Mouse (Mus musculus) T-helper 17 cell (primary cell): ENCODE results near the gene Vta1.

ENCODE experiments used
- in situ Hi-C, 2 experiments: fragments of 300-600 bp; cut with MboI, MseI; formaldehyde crosslinking; loops; 1 replicate in 1 of 2; 2 replicates in 1 of 2; pipeline ENCODE4 v1.15.1; 2025; ENCODE audit warnings: high pct_unique_total_duplicates in 2 of 2

Gene Vta1

GRCm38 (mm10) chr10:14705072-14706066, at the start of gene Vta1, which contains the start of gene Nmbr:
Gene Vta1, minus strand, starts transcription at chr10:14705560.
Gene Nmbr, plus strand, starts transcription at chr10:14705591.
- in situ Hi-C loops, result no loop called here

GRCm38 (mm10) chr10:14734285-14734684, 28.9 kb upstream of the Vta1 start:
- in situ Hi-C loops, result no loop called here

- in situ Hi-C loops, result no loop called here
Observed at GRCm38 (mm10) chr10:14725671-14726070, 20.3 kb upstream of the Vta1 start.

DNA sequence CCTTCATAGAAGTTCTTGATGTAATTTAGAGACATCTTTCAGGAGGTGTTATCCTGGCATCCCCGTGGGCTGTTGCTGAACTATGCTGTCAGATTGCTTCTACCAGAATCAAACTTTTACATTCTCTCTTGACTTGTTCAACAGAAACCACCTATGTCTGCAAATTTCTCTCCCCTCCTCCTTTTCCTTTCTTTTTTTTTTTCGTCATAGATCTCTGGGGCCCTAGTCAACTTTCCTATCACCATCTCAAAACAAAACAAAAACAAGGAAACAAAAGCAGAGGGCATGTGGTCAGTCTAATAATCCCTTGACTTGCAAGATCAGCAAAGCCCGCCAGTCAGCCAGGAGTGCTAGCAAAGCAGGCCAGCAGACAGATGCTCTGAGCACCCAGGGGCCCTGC, 12.8 kb upstream of the Vta1 start, which contains the start of gene Gje1:
TSS of gene Gje1 (minus strand) at position 101 of the 400 bp plus-strand sequence.
- in situ Hi-C loops, result no loop called here

DNA sequence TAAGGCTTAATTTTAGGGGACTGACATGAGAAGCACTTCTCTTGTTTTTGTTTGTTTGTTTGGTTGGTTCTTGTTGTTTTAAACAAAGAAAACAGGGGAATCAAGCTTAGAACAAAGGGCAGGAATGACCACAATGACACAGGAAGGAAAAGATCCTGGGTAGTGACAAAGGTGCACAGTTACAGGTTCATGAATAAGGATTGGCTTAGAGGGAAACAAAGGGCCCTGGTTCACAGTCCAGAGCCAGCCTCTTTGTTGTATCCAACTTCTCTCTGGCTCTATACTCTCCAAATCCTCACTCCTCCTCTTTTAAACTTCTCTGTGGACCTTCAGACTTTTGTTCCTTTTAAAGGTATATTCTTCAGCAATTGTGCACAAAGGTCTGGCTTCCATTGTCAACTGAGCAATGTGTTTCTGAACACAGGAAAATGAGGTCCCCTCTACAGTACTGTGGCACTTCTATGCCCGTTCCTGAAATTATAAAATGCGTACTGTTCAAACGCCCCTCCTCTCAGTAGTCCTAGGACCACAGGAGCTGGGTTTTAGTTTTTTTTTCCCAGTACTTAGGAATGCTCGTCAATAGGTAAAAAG, 1.4 kb downstream of the Vta1 start:
- in situ Hi-C loops, result loop anchor here in 1 of 2 experiments (5.0 kb wide), 1 partner anchor 262 kb away; no protein-coding TSS in a partner anchor

DNA sequence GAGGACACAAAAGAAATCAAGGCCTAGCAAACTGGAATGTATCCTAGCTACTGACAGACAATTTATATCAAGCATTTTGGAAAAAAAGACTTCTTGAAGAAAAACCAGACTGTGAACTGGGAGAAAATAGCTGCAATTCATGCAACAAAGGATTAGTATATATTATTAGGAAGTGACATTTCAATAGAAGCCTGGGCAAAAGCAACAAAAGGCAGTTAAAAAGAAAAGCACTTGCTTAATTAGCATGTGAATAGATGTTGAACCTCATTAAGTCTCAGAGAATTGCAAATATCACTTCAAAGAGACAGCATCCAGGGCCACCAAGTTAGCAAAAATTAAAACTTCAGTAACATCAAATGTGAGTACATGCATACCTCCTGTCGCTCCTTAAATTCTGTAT, 2.1 kb downstream of the Vta1 start:
- in situ Hi-C loops, result loop anchor here in 1 of 2 experiments (5.0 kb wide), 1 partner anchor 261 kb away; no protein-coding TSS in a partner anchor

DNA sequence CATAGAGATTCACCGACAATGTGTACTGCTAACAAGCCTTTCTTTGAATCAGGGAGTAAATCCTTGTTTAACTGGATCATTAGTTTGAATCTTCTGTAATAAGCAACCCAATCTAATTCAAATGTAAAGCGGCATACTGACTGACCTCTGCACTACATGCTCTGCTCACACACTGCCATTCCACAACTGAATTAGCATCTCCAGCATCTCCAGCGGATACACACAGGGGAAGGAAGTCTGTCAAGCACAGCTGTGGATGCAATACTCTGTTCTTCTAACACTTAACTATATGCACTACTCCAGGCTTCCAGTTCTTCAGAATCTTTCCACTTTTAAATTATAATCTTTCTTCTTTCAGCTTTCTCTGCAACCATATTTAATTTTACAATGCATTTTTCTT, 15.0 kb downstream of the Vta1 start:
- in situ Hi-C loops, result loop anchor here in 1 of 2 experiments (25.0 kb wide), 1 partner anchor 1128 kb away; the partner anchor contains the start of genes Adat2 and Pex3

- in situ Hi-C loops, result loop anchor here in 1 of 2 experiments (25.0 kb wide), 1 partner anchor 1127 kb away; the partner anchor contains the start of genes Adat2 and Pex3
Observed at GRCm38 (mm10) chr10:14688785-14689442, 16.4 kb downstream of the Vta1 start.

GRCm38 (mm10) chr10:14685663-14686062, 19.7 kb downstream of the Vta1 start:
- in situ Hi-C loops, result loop anchor here in 1 of 2 experiments (25.0 kb wide), 1 partner anchor 1123 kb away; the partner anchor contains the start of genes Adat2 and Pex3

- in situ Hi-C loops, result no loop called here
Observed at GRCm38 (mm10) chr10:14666147-14666546, 39.2 kb downstream of the Vta1 start.

- in situ Hi-C loops, result no loop called here
Observed at GRCm38 (mm10) chr10:14660875-14661274, 44.5 kb downstream of the Vta1 start.

GRCm38 (mm10) chr10:14639635-14640034, 65.7 kb downstream of the Vta1 start:
- in situ Hi-C loops, result no loop called here

DNA sequence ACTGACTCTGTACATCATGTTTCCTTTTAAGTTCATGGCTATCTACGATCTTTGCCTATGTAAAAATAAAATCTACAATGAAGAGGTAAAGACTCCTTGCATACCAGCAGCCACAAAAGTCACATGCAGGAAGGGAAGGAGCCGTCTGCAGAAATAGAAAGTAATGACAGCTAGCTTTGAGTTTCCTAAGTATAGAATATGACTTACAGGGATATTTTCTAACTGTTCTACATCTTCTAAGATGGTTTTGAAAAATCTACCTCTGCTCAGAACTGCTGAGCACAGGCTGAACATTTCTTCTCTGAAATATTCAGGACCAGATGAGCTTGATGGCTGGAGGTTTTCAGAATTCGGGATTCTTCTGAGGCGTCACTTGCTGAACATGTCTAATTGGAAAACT, 66.3 kb downstream of the Vta1 start:
- in situ Hi-C loops, result no loop called here

GRCm38 (mm10) chr10:14625706-14626105, 79.7 kb downstream of the Vta1 start:
- in situ Hi-C loops, result no loop called here

DNA sequence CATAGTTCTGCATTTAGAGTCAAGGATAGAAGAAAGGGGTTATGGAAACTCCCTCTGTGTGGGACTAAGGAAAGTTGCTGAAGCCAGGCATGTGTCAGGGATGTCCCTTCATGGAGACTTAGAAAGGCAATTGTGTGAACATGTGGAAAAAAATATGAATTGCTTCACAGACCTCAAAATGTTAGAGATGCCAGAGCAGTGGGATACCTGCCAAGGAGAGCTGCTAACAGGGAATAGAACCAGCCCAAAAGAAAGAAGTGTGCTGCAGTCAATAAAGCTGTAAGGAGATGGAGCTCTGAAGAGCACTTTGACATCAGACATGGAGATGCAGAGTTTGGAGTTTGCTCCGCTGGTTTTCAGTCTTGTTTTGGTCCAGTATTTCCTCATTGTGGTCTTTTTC, 86.2 kb downstream of the Vta1 start:
- in situ Hi-C loops, result no loop called here

GRCm38 (mm10) chr10:14618301-14618700, 87.1 kb downstream of the Vta1 start:
- in situ Hi-C loops, result no loop called here

- in situ Hi-C loops, result no loop called here
Observed at GRCm38 (mm10) chr10:14615441-14615840, 89.9 kb downstream of the Vta1 start.

DNA sequence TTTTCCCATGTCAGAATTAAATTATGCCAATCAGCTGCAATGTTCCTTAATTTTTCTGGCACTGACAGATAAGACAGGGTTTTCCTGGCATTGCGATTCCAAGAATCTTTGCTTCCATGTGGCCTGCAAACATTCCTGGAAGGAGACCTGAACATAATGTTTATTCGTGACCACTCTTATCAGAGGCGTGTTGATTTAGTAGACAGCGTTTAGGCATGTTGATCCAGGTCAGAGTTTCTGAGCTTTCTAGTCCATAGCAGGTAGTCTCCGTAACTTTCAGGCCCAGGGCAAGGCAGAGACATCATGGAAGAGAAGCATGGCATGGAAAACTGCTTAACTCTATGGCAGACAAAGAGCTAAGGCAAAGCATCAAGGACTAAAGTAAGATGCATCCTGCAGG, 97.8 kb downstream of the Vta1 start:
- in situ Hi-C loops, result no loop called here
